Mouse (Mus musculus) forebrain, embryonic 14.5 days (tissue): ENCODE measurements around the gene Hopx. TPM values are rescaled to one million over a fixed set of nuclear protein-coding genes. Genes with fewer than 3 reads are reported as not detected.

Source experiments
- ATAC-seq: fragments of 200-750 bp; cut with Nextera tagmentation; 2 replicates; pipeline ENCODE4 v1.8.0; 2017; ENCODE audit warnings: mild to moderate bottlenecking, moderate library complexity
- DNase-seq: peaks from one replicate; pipeline ENCODE4 v3.0.0-alpha.2; 2015; ENCODE audit warnings: low spot score
- H3K27ac ChIP-seq: fragments of 300-500 bp; sonication (generic); 2 replicates; pipeline ENCODE4 v1.5.1; 2014; ENCODE audit warnings: low read depth, mild to moderate bottlenecking, control low read depth, low read length, moderate library complexity
- H3K27me3 ChIP-seq: fragments of 300-500 bp; sonication (generic); replicated peaks from 2 replicates; pipeline ENCODE4 v1.6.1; 2014; ENCODE audit warnings: low read length, control low read depth, mixed read lengths; ENCODE audit not compliant: control insufficient read depth, insufficient read depth
- H3K36me3 ChIP-seq: fragments of 300-500 bp; sonication (generic); 2 replicates; pipeline ENCODE4 v1.6.1; 2014; ENCODE audit warnings: low read length, control low read depth; ENCODE audit not compliant: control insufficient read depth, insufficient read depth
- H3K4me1 ChIP-seq: fragments of 300-500 bp; sonication (generic); 2 replicates; pipeline ENCODE4 v1.6.1; 2014; ENCODE audit warnings: antibody characterized with exemption, low read length, control low read depth; ENCODE audit not compliant: control insufficient read depth, insufficient read depth
- H3K4me2 ChIP-seq: fragments of 300-500 bp; sonication (generic); 2 replicates; pipeline ENCODE4 v1.6.1; 2014; ENCODE audit warnings: mild to moderate bottlenecking, control low read depth, low read length
- H3K4me3 ChIP-seq: fragments of 300-500 bp; sonication (generic); 2 replicates; pipeline ENCODE4 v1.5.1; 2014; ENCODE audit warnings: low read depth, low read length, control low read depth
- H3K9ac ChIP-seq: fragments of 300-500 bp; sonication (generic); 2 replicates; pipeline ENCODE4 v1.6.1; 2014; ENCODE audit warnings: mild to moderate bottlenecking, low read length, control low read depth, moderate library complexity
- H3K9me3 ChIP-seq: fragments of 300-500 bp; sonication (generic); replicated peaks from 2 replicates; pipeline ENCODE4 v1.6.1; 2016; ENCODE audit warnings: low read length, control low read depth, mixed read lengths; ENCODE audit not compliant: control insufficient read depth
- WGBS: fragments of 180-500 bp; shearing (Covaris S2); extraction: QIAGEN DNeasy Blood & Tissue Kit; methylation state at CpG from one replicate; pipeline ENCODE4 v1.1.7; 2014; 5-methylcytosine and 5-hydroxymethylcytosine counted together
- polyA plus RNA-seq: library from polyadenylated mRNA; unstranded; fragments of >200 nt; fragmentation: Nextera tagmentation; extraction: Ambion mirVana; gene quantifications from 2 replicates; pipeline ENCODE4 v1.2.1, GENCODE M21; 2014

Gene Hopx
- polyA plus RNA-seq, 1 experiment from 2014 or later: 2.7 TPM

GRCm38 (mm10) chr5:77126415-77126968 is 11.6 kb upstream of the Hopx start:
- no peak overlapping the region for H3K4me2 ChIP-seq
- H3K4me3 ChIP-seq: no peak overlapping the region
- no peaks in the 10 kb centered on the region for H3K9me3 ChIP-seq
- H3K27me3 ChIP-seq: 0 out of 2 replicates have a peak, but pooled peaks cover 16% of the 10 kb centered on the region
- no peak for ATAC-seq
- H3K27ac ChIP-seq: no peak overlapping the region
- WGBS: 88% methylated on average over 3 of the region's 3 CpGs
- no peak for DNase-seq
- peaks cover 26% of the 10 kb centered on the region; the same call in 1 of the 2 replicates for H3K4me1 ChIP-seq
- H3K36me3 ChIP-seq: no peaks in the 10 kb centered on the region
- H3K9ac ChIP-seq: no peak overlapping the region

- Histone ChIP-seq H3K9ac (no peak overlapping the region), H3K4me2 (no peak overlapping the region), H3K27me3 (peaks cover 26% of the 10 kb centered on the region; the same call in 1 of the 2 replicates), H3K4me1 (peaks cover 28% of the 10 kb centered on the region; the same call in 1 of the 2 replicates), H3K36me3 (no peaks in the 10 kb centered on the region), H3K9me3 (no peaks in the 10 kb centered on the region), H3K4me3 (no peak overlapping the region), H3K27ac (no peak overlapping the region)
- ATAC-seq (no peak), DNase-seq (peak; percentile 86)
- WGBS: 41% methylated on average over 4 of the region's 4 CpGs
These were observed 9.9 kb upstream of the Hopx start for GRCm38 (mm10) chr5:77124817-77125283.

GRCm38 (mm10) chr5:77124165-77124564 is 9.2 kb upstream of the Hopx start:
- H3K27me3 ChIP-seq: peaks cover 31% of the 10 kb centered on the region; the same call in 1 of the 2 replicates

GRCm38 (mm10) chr5:77123597-77123996 is 8.7 kb upstream of the Hopx start:
- H3K36me3 ChIP-seq: no peaks in the 10 kb centered on the region
- H3K4me2 ChIP-seq: no peak overlapping the region
- no peak overlapping the region for H3K9ac ChIP-seq
- no peak overlapping the region for H3K27ac ChIP-seq
- no peak for DNase-seq
- peaks cover 28% of the 10 kb centered on the region; the same call in 1 of the 2 replicates for H3K4me1 ChIP-seq
- ATAC-seq: no peak
- H3K27me3 ChIP-seq: peaks cover 34% of the 10 kb centered on the region; the same call in 1 of the 2 replicates
- H3K4me3 ChIP-seq: no peak overlapping the region
- WGBS: 38% methylated on average over 9 of the region's 9 CpGs
- H3K9me3 ChIP-seq: no peaks in the 10 kb centered on the region

More at GRCm38 (mm10) chr5:77124165-77124564, 9.2 kb upstream of the Hopx start:
- Histone ChIP-seq H3K9me3 (no peaks in the 10 kb centered on the region), H3K4me1 (peaks cover 28% of the 10 kb centered on the region; the same call in 1 of the 2 replicates), H3K4me2 (no peak overlapping the region), H3K9ac (no peak overlapping the region), H3K27ac (no peak overlapping the region; the same call in 1 of the 2 replicates), H3K36me3 (no peaks in the 10 kb centered on the region), H3K4me3 (no peak overlapping the region)
- ATAC-seq: no peak
- 69% methylated on average over 4 of the region's 4 CpGs for WGBS
- DNase-seq: no peak

- no peaks in the 10 kb centered on the region for H3K36me3 ChIP-seq
- H3K4me3 ChIP-seq: no peak overlapping the region
- ATAC-seq (peak; percentile 92), DNase-seq (peak; percentile 94)
- no peak overlapping the region for H3K9ac ChIP-seq
- H3K27ac ChIP-seq: peak overlapping the region; percentile 53; the same call in 1 of the 2 replicates
- under 1% methylated on average over 20 of the region's 20 CpGs for WGBS
- peak overlapping the region; percentile 10; the same call in 1 of the 2 replicates for H3K4me2 ChIP-seq
- H3K4me1 ChIP-seq: peaks cover 28% of the 10 kb centered on the region; the same call in 1 of the 2 replicates
- no peaks in the 10 kb centered on the region for H3K9me3 ChIP-seq
- peaks cover 41% of the 10 kb centered on the region for H3K27me3 ChIP-seq
These were observed 7.6 kb upstream of the Hopx start for GRCm38 (mm10) chr5:77122254-77123192.

GRCm38 (mm10) chr5:77120701-77121100 is 5.8 kb upstream of the Hopx start:
- WGBS: 93% methylated on average over 7 of the region's 7 CpGs
- Histone ChIP-seq H3K27me3 (peaks cover 39% of the 10 kb centered on the region), H3K36me3 (no peaks in the 10 kb centered on the region), H3K4me1 (peaks cover 28% of the 10 kb centered on the region; the same call in 1 of the 2 replicates), H3K4me3 (no peak overlapping the region), H3K9me3 (no peaks in the 10 kb centered on the region), H3K27ac (no peak overlapping the region), H3K9ac (no peak overlapping the region), H3K4me2 (no peak overlapping the region)
- DNase-seq: no peak
- ATAC-seq: no peak

GRCm38 (mm10) chr5:77119475-77120422 is 4.8 kb upstream of the Hopx start:
- Histone ChIP-seq H3K4me1 (peaks cover 31% of the 10 kb centered on the region; the same call in 1 of the 2 replicates), H3K4me3 (no peak overlapping the region), H3K27ac (no peak overlapping the region), H3K27me3 (peaks cover 41% of the 10 kb centered on the region), H3K9ac (no peak overlapping the region), H3K36me3 (no peaks in the 10 kb centered on the region), H3K9me3 (no peaks in the 10 kb centered on the region), H3K4me2 (no peak overlapping the region)
- no peak for ATAC-seq
- 82% methylated on average over 19 of the region's 19 CpGs for WGBS
- no peak for DNase-seq

GRCm38 (mm10) chr5:77115732-77116131 is 811 bp upstream of the Hopx start:
- Histone ChIP-seq H3K9ac (no peak overlapping the region), H3K27me3 (peaks cover 43% of the 10 kb centered on the region), H3K4me3 (no peak overlapping the region), H3K27ac (no peak overlapping the region), H3K36me3 (no peaks in the 10 kb centered on the region), H3K4me2 (no peak overlapping the region), H3K9me3 (no peaks in the 10 kb centered on the region), H3K4me1 (peaks cover 3% of the 10 kb centered on the region; the same call in 1 of the 2 replicates)
- WGBS: 87% methylated on average over 9 of the region's 9 CpGs
- ATAC-seq: 0 out of 2 replicates have a peak, but pooled peaks have one; percentile 12
- DNase-seq: no peak
